Mouse (Mus musculus) heart, postnatal 36 days (tissue): ENCODE results near the gene Foxa1. TPM values are rescaled to one million over a fixed set of nuclear protein-coding genes. Genes with fewer than 3 reads are reported as not detected.

Experiments used
- DNase-seq, 2 experiments: peaks; one replicate each; pipeline ENCODE4 v3.0.0; 2021 to 2022
- intact Hi-C: fragments of 180-260 bp; cut with DNase I; formaldehyde crosslinking; loops from one replicate; pipeline ENCODE4 v1.15.1; 2025
- total RNA-seq, 2 experiments: library from RNA; stranded (reverse); gene quantifications; 2 replicates each; pipeline ENCODE4 v1.2.3; 2021

Gene Foxa1
- total RNA-seq, 2 experiments from 2014 or later, result not detected

- intact Hi-C loops, result loop anchor here (5.0 kb wide), 1 partner anchor 850 kb away; the partner anchor contains the start of gene Pax9
- DNase-seq, result no peak
Measured at GRCm38 (mm10) chr12:57541931-57542745, 4.6 kb downstream of the Foxa1 start.

GRCm38 (mm10) chr12:57541118-57541517, 5.6 kb downstream of the Foxa1 start:
- intact Hi-C loops, result loop anchor here (5.0 kb wide), 1 partner anchor 849 kb away; the partner anchor contains the start of gene Pax9
- no peak for DNase-seq

GRCm38 (mm10) chr12:57539551-57539985, 7.1 kb downstream of the Foxa1 start:
- DNase-seq, result peak in 1 of 2 experiments; percentile 52
- intact Hi-C loops, result no loop called here

- DNase-seq, result peak; percentile 24 to 55
- intact Hi-C loops, result no loop called here
Measured at GRCm38 (mm10) chr12:57538588-57539550, 7.8 kb downstream of the Foxa1 start.

DNA sequence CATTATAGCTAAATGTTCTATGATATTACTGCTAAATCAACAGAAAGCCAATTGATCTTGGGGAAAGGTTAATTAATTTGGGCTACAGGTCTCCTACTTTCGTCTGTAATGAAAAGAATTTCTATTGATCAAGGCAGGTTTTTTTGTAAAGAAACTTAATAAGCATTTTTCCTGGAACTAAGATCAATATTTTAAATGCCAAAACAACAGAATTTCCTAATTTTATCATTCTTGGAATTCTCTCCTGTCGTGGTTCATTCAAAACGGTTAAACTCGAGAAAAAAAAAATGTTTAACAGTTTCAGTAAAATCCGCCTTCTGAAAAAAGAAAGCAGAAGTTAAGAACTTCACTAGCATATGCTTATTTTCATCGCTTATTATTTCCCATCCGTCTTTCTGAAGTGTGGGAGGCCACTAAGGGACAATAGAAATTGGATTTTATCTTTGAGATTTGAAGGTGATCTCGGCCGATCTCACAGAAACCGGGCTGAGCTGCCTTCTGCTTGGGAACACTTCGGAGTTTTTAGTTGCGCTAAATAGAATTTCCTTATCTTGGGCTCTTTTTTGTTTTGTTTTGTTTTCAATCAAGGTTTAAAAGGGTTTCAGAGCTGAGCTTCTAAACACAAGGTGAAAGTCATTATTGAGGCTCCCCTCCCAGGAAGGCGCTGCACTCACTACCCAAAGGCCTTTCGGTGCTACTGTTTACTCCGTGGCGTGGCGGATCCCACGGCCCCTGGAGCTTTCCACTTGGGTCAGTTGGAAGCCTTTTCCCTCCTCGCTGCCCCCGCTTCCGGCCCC, 8.7 kb downstream of the Foxa1 start:
- no peak for DNase-seq
- intact Hi-C loops, result loop anchor here (2.0 kb wide), 1 partner anchor 13 kb away; no protein-coding TSS in a partner anchor

DNA sequence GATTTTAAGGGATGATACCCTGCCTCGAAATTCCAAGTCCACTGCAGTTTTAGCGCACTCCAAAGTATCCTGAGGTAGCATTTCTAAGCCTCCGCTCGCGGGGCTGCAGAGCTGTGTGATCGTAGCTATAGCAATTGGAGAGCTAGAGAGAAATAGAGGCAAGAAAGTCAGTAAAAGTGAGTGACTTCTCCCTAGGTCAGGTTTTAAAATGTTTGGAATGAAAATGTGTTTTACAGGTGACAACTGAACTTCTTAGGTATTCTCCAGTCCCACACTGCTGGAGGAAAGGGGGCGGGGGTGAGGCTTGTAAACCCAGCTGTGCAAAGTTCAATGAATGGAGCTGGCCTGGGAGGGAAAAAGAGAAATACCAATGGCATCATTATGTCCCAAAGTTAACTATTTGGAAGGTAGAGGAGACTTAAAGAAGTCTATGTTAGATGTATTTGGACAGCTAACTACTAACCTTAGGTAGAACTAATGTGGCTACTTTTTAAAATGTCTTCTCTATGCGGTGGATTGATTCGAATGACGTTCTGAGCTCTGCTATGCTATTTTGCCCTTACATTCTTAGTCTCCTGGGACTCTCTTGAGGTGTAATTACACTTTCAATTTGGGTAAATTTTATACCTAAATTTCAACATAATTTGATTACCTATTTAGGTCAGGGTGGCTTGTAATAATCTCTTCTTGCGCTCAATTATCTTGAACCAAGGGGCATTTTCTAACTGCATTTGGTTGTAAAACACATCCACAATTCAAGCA, 9.6 kb downstream of the Foxa1 start:
- no peak for DNase-seq
- intact Hi-C loops, result loop anchor here (2.0 kb wide), 1 partner anchor 14 kb away; no protein-coding TSS in a partner anchor

DNA sequence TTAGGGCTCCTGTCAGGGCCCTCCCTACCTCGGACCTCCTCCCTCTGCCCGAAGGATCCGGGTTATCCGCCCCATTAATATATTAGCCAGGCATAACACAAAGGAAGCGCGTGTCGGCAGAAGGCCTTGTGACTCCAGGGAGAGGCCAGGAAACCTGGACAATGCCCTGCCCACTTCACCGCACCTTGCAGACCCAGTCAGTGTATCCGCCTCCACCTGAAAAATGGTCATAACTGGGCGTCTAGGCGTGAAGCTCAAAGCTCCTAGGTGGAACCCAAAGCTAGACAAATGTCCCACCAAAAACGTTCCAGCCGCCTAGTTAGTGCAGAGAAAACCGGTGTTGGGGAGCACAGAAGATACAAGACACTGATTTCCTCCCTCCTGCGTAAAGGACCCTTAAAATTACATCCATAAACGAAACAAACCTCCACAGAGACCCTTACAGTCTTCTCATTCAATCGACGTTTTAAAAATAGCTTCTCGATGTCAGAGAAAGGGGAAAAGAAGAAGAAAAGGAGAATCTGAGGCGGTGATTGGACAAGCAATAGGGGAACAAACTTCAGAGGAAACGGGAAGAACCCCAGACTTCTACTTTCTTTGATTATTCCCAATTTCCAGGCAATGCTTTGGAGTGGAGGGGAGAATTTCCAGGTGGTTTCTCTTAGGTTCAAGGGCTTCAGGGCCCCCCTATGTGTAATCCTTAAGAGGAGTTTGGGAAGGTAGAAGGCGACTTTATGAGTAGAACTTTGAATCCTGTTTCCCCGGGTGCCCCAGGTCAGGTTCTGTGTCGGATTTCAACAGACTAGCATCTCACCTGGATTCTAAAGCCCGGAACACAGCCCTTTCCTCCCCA, 10.4 kb downstream of the Foxa1 start:
- intact Hi-C loops, result loop anchor here (2.0 kb wide), 1 partner anchor 15 kb away; no protein-coding TSS in a partner anchor

GRCm38 (mm10) chr12:57534879-57535611, 11.7 kb downstream of the Foxa1 start:
- no peak for DNase-seq
- intact Hi-C loops, result no loop called here

More for the DNA sequence above, 10.4 kb downstream of the Foxa1 start:
- no peak for DNase-seq

GRCm38 (mm10) chr12:57534517-57534878, 12.2 kb downstream of the Foxa1 start:
- intact Hi-C loops, result no loop called here
- no peak for DNase-seq

GRCm38 (mm10) chr12:57530474-57530873, 16.2 kb downstream of the Foxa1 start:
- DNase-seq, result no peak
- intact Hi-C loops, result no loop called here

- intact Hi-C loops, result no loop called here
- no peak for DNase-seq
Measured at GRCm38 (mm10) chr12:57528335-57528734, 18.4 kb downstream of the Foxa1 start.

DNA sequence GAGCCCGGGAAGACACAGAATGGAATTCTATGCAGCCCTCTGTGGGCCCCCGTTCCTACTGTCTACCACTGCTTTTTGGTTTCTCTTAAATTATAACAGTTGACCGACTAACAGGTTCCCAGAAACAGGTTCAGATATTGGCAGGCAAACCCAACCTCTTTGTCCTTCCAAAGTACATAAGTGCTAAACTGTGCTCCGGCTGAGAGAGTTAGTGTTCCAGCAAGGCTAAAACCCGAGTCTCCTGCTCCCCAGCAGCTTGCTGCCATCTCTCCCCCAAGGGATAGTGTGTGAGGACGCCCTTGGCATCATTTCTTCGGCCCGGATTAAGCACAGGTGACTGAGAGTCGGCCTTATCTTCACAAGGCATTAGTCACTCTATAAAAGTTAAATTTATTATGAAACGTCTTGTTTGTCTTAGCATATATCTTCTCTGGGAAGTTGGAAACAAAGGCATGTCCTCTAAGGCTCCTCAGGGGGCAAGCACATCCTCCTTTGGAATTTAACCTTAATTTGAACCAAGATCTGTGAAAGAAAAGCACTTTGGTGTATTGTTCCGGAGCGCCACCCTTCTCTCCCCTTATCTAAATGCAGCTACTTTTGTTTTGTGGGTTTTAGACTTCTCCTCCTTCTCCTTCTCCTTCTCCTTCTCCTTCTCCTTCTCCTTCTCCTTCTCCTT, 30.9 kb downstream of the Foxa1 start:
- no peak for DNase-seq
- intact Hi-C loops, result no loop called here

- no peak for DNase-seq
- intact Hi-C loops, result no loop called here
Measured at GRCm38 (mm10) chr12:57514552-57514951, 32.2 kb downstream of the Foxa1 start.

DNA sequence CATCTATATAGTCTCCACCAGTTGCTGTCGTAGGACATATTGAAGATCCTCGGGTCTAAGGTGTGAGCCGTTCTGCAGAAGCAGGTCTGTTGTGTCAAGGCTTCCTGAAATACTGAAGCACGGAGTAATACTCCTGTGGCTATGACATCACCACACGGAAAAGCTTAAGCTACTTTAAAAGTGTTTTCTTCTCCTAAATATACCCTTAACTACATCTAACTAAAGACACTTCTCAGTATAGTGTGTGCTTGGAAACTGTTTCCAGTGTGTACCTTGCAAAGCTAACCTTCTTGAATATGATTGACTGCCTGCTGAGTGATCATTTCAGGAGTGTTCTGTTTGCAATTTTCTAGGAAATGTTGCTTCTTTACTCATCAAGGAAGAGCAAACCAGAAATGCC, 35.2 kb downstream of the Foxa1 start:
- DNase-seq, result no peak
- intact Hi-C loops, result no loop called here

- no peak for DNase-seq
- intact Hi-C loops, result no loop called here
Measured at GRCm38 (mm10) chr12:57511127-57511526, 35.6 kb downstream of the Foxa1 start.

- no peak for DNase-seq
- intact Hi-C loops, result no loop called here
Measured at GRCm38 (mm10) chr12:57509726-57510125, 37.0 kb downstream of the Foxa1 start.

- intact Hi-C loops, result no loop called here
- no peak for DNase-seq
Measured at GRCm38 (mm10) chr12:57508938-57509337, 37.8 kb downstream of the Foxa1 start.
